11 mouse cellular contexts compared by ENCODE assay signal in genomic region chr6:146288266-146288665, GRCm38 (mm10).
"Had no signal": no experiment of that assay in that cellular context is flagged by ENCODE, and none has a peak within 500 bp of the region (broad histone marks: within the 10 kb centered on the region; RNA-seq: fewer than 3 reads in every experiment).

No protein-coding gene starts in this region.

- H3K4me2 ChIP-seq: limb, embryonic 13.5 days; liver, embryonic 13.5 days; midbrain, embryonic 11.5 days had no signal

- DNase-seq: kidney, adult 11 months; left cerebral cortex, postnatal 4 days; liver, embryonic 13.5 days; lung, postnatal 4 days; right cerebral cortex, postnatal 14 days; thymus, adult 18-20 months; thymus, postnatal 14 days had no signal

- H3K9ac ChIP-seq: limb, embryonic 13.5 days; liver, embryonic 13.5 days had no signal

- H3K4me3 ChIP-seq: limb, embryonic 13.5 days; liver, embryonic 13.5 days had no signal

- H3K27ac ChIP-seq: kidney, postnatal 0 days; limb, embryonic 13.5 days; liver, embryonic 13.5 days had no signal

- ATAC-seq: midbrain, embryonic 16.5 days had no signal

- H3K27me3 ChIP-seq: limb, embryonic 13.5 days; liver, embryonic 13.5 days had no signal

- H3K4me1 ChIP-seq: liver, embryonic 13.5 days had no signal

- H3K9me3 ChIP-seq: liver, embryonic 13.5 days had no signal

- H3K36me3 ChIP-seq: limb, embryonic 13.5 days; liver, embryonic 13.5 days had no signal
